Mouse (Mus musculus): ENCODE results near the gene Chit1.

- no peak for TF ChIP-seq CTCF (conservative IDR thresholded peaks at IDR 0.05; ENCODE audit: insufficient read depth, insufficient read length, low read depth, low read length)
- TF ChIP-seq POLR2A (IDR thresholded peaks at IDR 0.05; ENCODE audit: low read depth, low read length), result no peak
These were observed 32.8 kb upstream of the Chit1 start for GRCm38 (mm10) chr1:134078061-134078795.

Data from kidney, adult 2 months (tissue).